Mouse (Mus musculus) common myeloid progenitor, adult 5-6 weeks (primary cell): ENCODE measurements around the gene Itih3. TPM values are rescaled to one million over a fixed set of nuclear protein-coding genes. Genes with fewer than 3 reads are reported as not detected.
A peak's percentile ranks its signal among the peaks of the same experiment; 100 is the strongest.

Experiments
- ATAC-seq: replicated peaks from 2 replicates; pipeline ENCODE4 v1.8.0; 2016; ENCODE audit warnings: low read depth, mild to moderate bottlenecking, moderate TSS enrichment, inconsistent platforms; ENCODE audit not compliant: poor library complexity, severe bottlenecking
- total RNA-seq: library from RNA; stranded (forward); fragments of 200-1000, 187-1606 nt; gene quantifications from 2 replicates; pipeline ENCODE4 v1.2.3, GENCODE M21; 2017

Gene Itih3
- total RNA-seq, 1 experiment from 2014 or later, result not detected

- no peak for ATAC-seq
These were observed 19.3 kb downstream of the Itih3 start for GRCm38 (mm10) chr14:30904307-30904706.

- ATAC-seq, result no peak
These were observed 20.5 kb downstream of the Itih3 start for GRCm38 (mm10) chr14:30903036-30903435.

- ATAC-seq, result no peak
These were observed 20.9 kb downstream of the Itih3 start for GRCm38 (mm10) chr14:30902628-30903027.

GRCm38 (mm10) chr14:30899972-30900371, 23.6 kb downstream of the Itih3 start:
- no peak for ATAC-seq

GRCm38 (mm10) chr14:30888271-30888732, 35.3 kb downstream of the Itih3 start:
- peak; percentile 65 for ATAC-seq

GRCm38 (mm10) chr14:30886204-30886603, 37.4 kb downstream of the Itih3 start, which contains the start of gene Itih4:
Gene Itih4 (plus strand): TSS chr14:30886476.
- no peak for ATAC-seq

GRCm38 (mm10) chr14:30885298-30885697, 38.3 kb downstream of the Itih3 start:
- ATAC-seq, result no peak

- ATAC-seq, result no peak
These were observed 41.8 kb downstream of the Itih3 start for GRCm38 (mm10) chr14:30881718-30882108.

GRCm38 (mm10) chr14:30880811-30881717, 42.5 kb downstream of the Itih3 start:
- ATAC-seq, result peak; percentile 87

GRCm38 (mm10) chr14:30880251-30880650, 43.3 kb downstream of the Itih3 start:
- ATAC-seq, result no peak

- no peak for ATAC-seq
These were observed 43.8 kb downstream of the Itih3 start for GRCm38 (mm10) chr14:30879794-30880193.

GRCm38 (mm10) chr14:30878958-30879571, 44.5 kb downstream of the Itih3 start, which contains the start of gene Mustn1:
Gene Mustn1 (plus strand): TSS chr14:30879200.
- no peak for ATAC-seq

- no peak for ATAC-seq
These were observed 45.7 kb downstream of the Itih3 start for GRCm38 (mm10) chr14:30877827-30878226.

GRCm38 (mm10) chr14:30876451-30876850, 47.1 kb downstream of the Itih3 start:
- no peak for ATAC-seq

- no peak for ATAC-seq
These were observed 47.6 kb downstream of the Itih3 start for GRCm38 (mm10) chr14:30875955-30876354.

GRCm38 (mm10) chr14:30875130-30875865, 48.3 kb downstream of the Itih3 start:
- peak; percentile 34; the same call in 1 of the 2 replicates for ATAC-seq

GRCm38 (mm10) chr14:30874095-30874700, 49.4 kb downstream of the Itih3 start:
- ATAC-seq, result no peak

- ATAC-seq, result peak; percentile 25; the same call in 1 of the 2 replicates
These were observed 53.1 kb downstream of the Itih3 start for GRCm38 (mm10) chr14:30870206-30871147.

- ATAC-seq, result no peak
These were observed 54.2 kb downstream of the Itih3 start for GRCm38 (mm10) chr14:30869391-30869801.
